Mouse (Mus musculus): ENCODE data around the gene Ugt1a2. TPM values are rescaled to one million over a fixed set of nuclear protein-coding genes. Genes with fewer than 3 reads are reported as not detected.

Ugt1a2 gene
- total and polyA plus RNA-seq, 3 experiments, result 0.05 TPM; not detected in 2

DNA sequence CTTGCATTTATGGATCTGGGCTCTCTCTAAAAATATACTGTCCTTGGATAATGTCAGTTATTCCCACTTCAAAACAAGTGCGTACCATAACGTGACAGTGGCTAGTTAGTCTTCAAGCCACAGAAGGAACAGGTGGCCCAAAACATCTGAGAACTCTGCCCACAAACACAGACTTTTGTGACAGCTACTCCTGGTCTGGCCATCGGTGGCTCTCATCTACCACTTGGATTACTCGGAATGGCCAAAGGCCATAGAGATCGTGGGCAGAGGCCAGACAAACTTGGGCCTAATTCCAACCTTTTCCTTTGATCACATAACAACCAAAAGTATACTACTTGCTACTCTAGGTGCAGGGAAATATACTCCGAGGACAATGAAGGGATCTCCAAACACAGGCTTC is 67.7 kb downstream of the Ugt1a2 start:
- TF ChIP-seq GATA2 (IDR thresholded peaks at IDR 0.05; ENCODE audit: borderline replicate concordance, low read depth, low read length), result no peak
- TF ChIP-seq TAL1 (conservative IDR thresholded peaks at IDR 0.05; ENCODE audit: low read depth, low read length), result no peak
- TF ChIP-seq CTCF (IDR thresholded peaks at IDR 0.05; ENCODE audit: low read depth, low read length), result no peak
- no peak for TF ChIP-seq GATA1 (IDR thresholded peaks at IDR 0.05; ENCODE audit: borderline replicate concordance, low read length)
- TF ChIP-seq POLR2AphosphoS5 (IDR thresholded peaks at IDR 0.05; ENCODE audit: insufficient replicate concordance, low read depth, low read length), result no peak; the same call in 1 of the 2 replicates
- ATAC-seq (ENCODE audit: extremely low read depth, insufficient number of reproducible peaks, low FRiP score, poor library complexity, severe bottlenecking), result no peak
- H3K36me3 ChIP-seq (replicated peaks), result peaks cover 97% of the 10 kb centered on the region
- no peaks in the 10 kb centered on the region; the same call in 1 of the 2 replicates for H3K9me3 ChIP-seq (replicated peaks)
- peaks cover 12% of the 10 kb centered on the region; the same call in 1 of the 2 replicates for H3K4me1 ChIP-seq (ENCODE audit: insufficient read depth, low read depth, low read length)
- no peaks in the 10 kb centered on the region for H3K27me3 ChIP-seq (ENCODE audit: insufficient read depth, low read length)
- DNase-seq (ENCODE audit: low spot score), result no peak
- no peak overlapping the region for H3K4me3 ChIP-seq (ENCODE audit: low read depth, low read length)

Other genes starting within 250 kb of the Ugt1a2 start
- 104 and 109 TPM in 2 replicates for gene Usp40, start 192.1 kb upstream of the Ugt1a2 start, total RNA-seq (2014; fragmentation: Nextera tagmentation)
- gene Usp40, start 192.1 kb upstream of the Ugt1a2 start, total RNA-seq (2017), result 43.5 and 43.7 TPM in 2 replicates
- gene Usp40, start 192.1 kb upstream of the Ugt1a2 start, polyA plus RNA-seq (2012), result 2.4 and 4.2 TPM in 2 replicates
- gene Ugt1a10, start 145.2 kb upstream of the Ugt1a2 start, total RNA-seq (2014; fragmentation: Nextera tagmentation), result not detected in 2 replicates
- gene Ugt1a10, start 145.2 kb upstream of the Ugt1a2 start, total RNA-seq (2017), result 0.05 TPM in 1 of 2 replicates, not detected in the other
- not detected in 2 replicates for gene Ugt1a10, start 145.2 kb upstream of the Ugt1a2 start, polyA plus RNA-seq (2012)
- gene Ugt1a9, start 129.8 kb upstream of the Ugt1a2 start, total RNA-seq (2014; fragmentation: Nextera tagmentation), result not detected in 2 replicates
- 0.17 and 0.27 TPM in 2 replicates for gene Ugt1a9, start 129.8 kb upstream of the Ugt1a2 start, total RNA-seq (2017)
- gene Ugt1a9, start 129.8 kb upstream of the Ugt1a2 start, polyA plus RNA-seq (2012), result not detected in 2 replicates
- gene Ugt1a8, start 112.8 kb upstream of the Ugt1a2 start, total RNA-seq (2014; fragmentation: Nextera tagmentation), result not detected in 2 replicates
- 0.17 TPM in 1 of 2 replicates, not detected in the other for gene Ugt1a8, start 112.8 kb upstream of the Ugt1a2 start, total RNA-seq (2017)
- not detected in 2 replicates for gene Ugt1a8, start 112.8 kb upstream of the Ugt1a2 start, polyA plus RNA-seq (2012)
- gene Ugt1a7c, start 105.5 kb upstream of the Ugt1a2 start, total RNA-seq (2014; fragmentation: Nextera tagmentation), result 0.30 and 0.63 TPM in 2 replicates
- 3.9 and 4.5 TPM in 2 replicates for gene Ugt1a7c, start 105.5 kb upstream of the Ugt1a2 start, total RNA-seq (2017)
- 0.08 and 0.18 TPM in 2 replicates for gene Ugt1a7c, start 105.5 kb upstream of the Ugt1a2 start, polyA plus RNA-seq (2012)
- gene Ugt1a6b, start 97.3 kb upstream of the Ugt1a2 start, total RNA-seq (2014; fragmentation: Nextera tagmentation), result not detected in 2 replicates
- 0.27 and 0.41 TPM in 2 replicates for gene Ugt1a6b, start 97.3 kb upstream of the Ugt1a2 start, total RNA-seq (2017)
- gene Ugt1a6b, start 97.3 kb upstream of the Ugt1a2 start, polyA plus RNA-seq (2012), result not detected in 2 replicates
- gene Ugt1a6a, start 65.8 kb upstream of the Ugt1a2 start, total RNA-seq (2014; fragmentation: Nextera tagmentation), result 0.60 TPM in 1 of 2 replicates, not detected in the other
- 0.23 and 0.98 TPM in 2 replicates for gene Ugt1a6a, start 65.8 kb upstream of the Ugt1a2 start, total RNA-seq (2017)
- gene Ugt1a6a, start 65.8 kb upstream of the Ugt1a2 start, polyA plus RNA-seq (2012), result not detected in 2 replicates
- not detected in 2 replicates for gene Ugt1a5, start 34.6 kb upstream of the Ugt1a2 start, total RNA-seq (2014; fragmentation: Nextera tagmentation)
- 0.05 TPM in 1 of 2 replicates, not detected in the other for gene Ugt1a5, start 34.6 kb upstream of the Ugt1a2 start, total RNA-seq (2017)
- gene Ugt1a5, start 34.6 kb upstream of the Ugt1a2 start, polyA plus RNA-seq (2012), result not detected in 2 replicates
- not detected in 2 replicates for gene Dnajb3, start 5.2 kb downstream of the Ugt1a2 start, total RNA-seq (2014; fragmentation: Nextera tagmentation)
- 0.16 TPM in 1 of 2 replicates, not detected in the other for gene Dnajb3, start 5.2 kb downstream of the Ugt1a2 start, total RNA-seq (2017)
- gene Dnajb3, start 5.2 kb downstream of the Ugt1a2 start, polyA plus RNA-seq (2012), result not detected in 2 replicates
- gene Ugt1a1, start 11.4 kb downstream of the Ugt1a2 start, total RNA-seq (2014; fragmentation: Nextera tagmentation), result not detected in 2 replicates
- 0.06 and 0.22 TPM in 2 replicates for gene Ugt1a1, start 11.4 kb downstream of the Ugt1a2 start, total RNA-seq (2017)
- gene Ugt1a1, start 11.4 kb downstream of the Ugt1a2 start, polyA plus RNA-seq (2012), result not detected in 2 replicates
- gene Mroh2a, start 26.4 kb downstream of the Ugt1a2 start, total RNA-seq (2014; fragmentation: Nextera tagmentation), result not detected in 2 replicates
- gene Mroh2a, start 26.4 kb downstream of the Ugt1a2 start, total RNA-seq (2017), result 0.23 and 0.49 TPM in 2 replicates
- not detected in 2 replicates for gene Mroh2a, start 26.4 kb downstream of the Ugt1a2 start, polyA plus RNA-seq (2012)
- gene Hjurp, start 77.0 kb downstream of the Ugt1a2 start, total RNA-seq (2014; fragmentation: Nextera tagmentation), result 230 and 327 TPM in 2 replicates
- gene Hjurp, start 77.0 kb downstream of the Ugt1a2 start, total RNA-seq (2017), result 187 and 221 TPM in 2 replicates
- 42.0 and 52.9 TPM in 2 replicates for gene Hjurp, start 77.0 kb downstream of the Ugt1a2 start, polyA plus RNA-seq (2012)
- not detected in 2 replicates for gene Trpm8, start 77.1 kb downstream of the Ugt1a2 start, total RNA-seq (2014; fragmentation: Nextera tagmentation)
- under 0.01 TPM in 1 of 2 replicates, not detected in the other for gene Trpm8, start 77.1 kb downstream of the Ugt1a2 start, total RNA-seq (2017)
- gene Trpm8, start 77.1 kb downstream of the Ugt1a2 start, polyA plus RNA-seq (2012), result not detected in 2 replicates
- not detected in 2 replicates for gene Spp2, start 206.4 kb downstream of the Ugt1a2 start, total RNA-seq (2014; fragmentation: Nextera tagmentation)
- not detected in 2 replicates for gene Spp2, start 206.4 kb downstream of the Ugt1a2 start, total RNA-seq (2017)
- gene Spp2, start 206.4 kb downstream of the Ugt1a2 start, polyA plus RNA-seq (2012), result not detected in 2 replicates

Measured in G1E (cell line).